Mouse (Mus musculus): ENCODE results near the gene Efcc1. TPM values are rescaled to one million over a fixed set of nuclear protein-coding genes. Genes with fewer than 3 reads are reported as not detected.

The Efcc1 gene
- total RNA-seq, 2 experiments from 2014 or later: not detected

DNA sequence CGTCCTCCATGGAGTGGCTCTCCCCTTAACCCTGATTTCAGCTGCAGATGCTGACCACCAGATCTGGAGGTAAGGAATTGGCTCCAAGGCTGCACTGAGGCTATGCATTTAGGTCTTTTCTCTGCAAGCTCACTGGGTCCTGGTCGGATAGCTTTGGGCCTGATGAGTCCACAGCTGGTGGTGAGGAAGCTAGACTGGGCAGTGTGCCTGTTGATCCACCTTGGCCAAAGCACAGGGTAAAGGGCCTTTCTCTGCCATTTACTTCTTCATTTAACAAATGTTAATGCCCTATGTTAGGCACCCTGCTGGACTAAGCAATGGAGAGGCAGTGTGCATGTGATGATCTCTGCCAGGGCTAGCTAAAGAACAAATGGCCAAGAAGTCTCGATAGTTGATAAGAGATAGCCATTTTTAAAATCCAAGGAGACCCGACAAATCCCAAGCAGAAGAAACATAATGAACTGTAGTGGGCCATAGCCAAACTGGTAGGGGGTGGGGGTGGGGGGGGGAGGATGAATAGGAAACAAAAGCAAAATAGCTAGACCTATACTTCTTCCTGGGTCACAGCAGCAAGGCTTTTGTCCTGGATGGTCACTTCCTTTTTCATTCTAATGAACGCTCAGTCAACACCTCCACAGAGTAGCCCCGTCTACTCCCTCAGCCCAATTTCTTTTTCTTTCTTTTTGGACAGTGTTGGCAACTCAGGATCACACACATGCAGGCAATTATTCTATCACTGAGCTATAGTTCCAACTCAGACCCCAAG, 64.9 kb downstream of the Efcc1 start:
- no peak for ATAC-seq (replicated peaks; ENCODE audit: low FRiP score, poor library complexity, severe bottlenecking)

DNA sequence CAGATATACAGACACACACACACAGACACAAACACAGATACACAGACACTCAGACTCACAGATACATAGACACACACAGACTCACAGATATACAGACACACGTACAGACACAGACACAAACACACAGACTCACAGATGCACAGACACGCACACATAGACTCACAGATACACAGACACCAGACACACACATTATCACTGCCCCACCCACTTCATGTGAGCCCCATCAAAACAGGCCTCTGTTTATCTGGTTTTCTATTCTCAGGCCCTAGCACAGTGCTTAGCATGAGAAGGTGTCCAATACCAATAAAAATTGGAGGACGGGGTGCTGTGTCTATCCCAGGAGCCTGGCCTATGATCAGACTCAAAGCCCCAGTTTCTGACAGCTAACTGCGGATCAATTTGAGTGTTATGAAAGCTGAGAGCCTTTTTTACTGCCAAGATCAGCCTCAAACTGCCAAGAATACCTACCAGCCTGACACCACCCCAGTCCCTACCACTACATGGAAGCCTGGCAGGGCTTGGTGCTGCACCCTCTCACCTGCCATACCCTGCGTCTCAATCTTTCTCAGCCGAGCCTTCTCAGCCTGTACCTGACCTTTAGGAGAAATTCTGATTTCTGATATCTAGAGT, 65.7 kb downstream of the Efcc1 start:
- peak; percentile 39; the same call in 1 of the 2 replicates for ATAC-seq (replicated peaks; ENCODE audit: low FRiP score, poor library complexity, severe bottlenecking)

DNA sequence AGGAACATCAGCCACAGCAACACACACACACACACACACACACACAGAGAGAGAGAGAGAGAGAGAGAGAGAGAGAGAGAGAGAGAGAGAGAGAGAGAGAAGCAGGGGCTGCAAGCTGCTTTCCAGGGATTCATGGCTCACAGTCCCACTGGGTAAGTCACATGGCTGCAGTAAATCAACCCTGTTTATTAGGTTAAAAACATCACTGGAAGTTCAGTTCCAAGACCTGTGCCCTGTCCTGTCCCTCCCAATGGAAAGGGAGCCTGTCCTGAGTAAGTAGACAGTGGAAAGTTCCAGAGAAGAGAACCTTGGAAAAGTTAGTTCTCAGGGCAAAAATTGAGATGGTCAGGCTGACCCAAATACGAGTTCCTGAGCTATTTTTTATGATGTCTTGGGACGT, 66.7 kb downstream of the Efcc1 start:
- no peak for ATAC-seq (replicated peaks; ENCODE audit: low FRiP score, poor library complexity, severe bottlenecking)

DNA sequence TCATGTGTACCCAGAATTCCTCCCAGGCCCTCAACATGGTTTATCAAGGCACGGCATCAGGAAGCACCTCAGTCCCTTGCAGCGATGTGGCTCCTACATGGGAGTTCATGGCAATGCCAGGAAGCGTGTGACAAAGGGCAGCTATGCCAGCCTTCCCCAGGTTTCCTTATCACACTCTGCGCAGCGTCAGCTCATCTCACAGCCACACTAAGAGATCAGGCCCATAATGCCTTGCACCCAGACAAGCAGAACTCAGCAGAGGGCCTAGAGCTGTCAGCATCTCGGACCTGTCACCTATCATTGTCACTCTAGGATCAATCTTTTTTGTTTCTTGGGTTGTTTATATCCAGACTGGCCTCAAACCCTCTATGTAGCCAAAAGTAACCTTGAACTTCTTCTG, 68.9 kb downstream of the Efcc1 start:
- ATAC-seq (replicated peaks; ENCODE audit: low FRiP score, poor library complexity, severe bottlenecking): peak; percentile 68

DNA sequence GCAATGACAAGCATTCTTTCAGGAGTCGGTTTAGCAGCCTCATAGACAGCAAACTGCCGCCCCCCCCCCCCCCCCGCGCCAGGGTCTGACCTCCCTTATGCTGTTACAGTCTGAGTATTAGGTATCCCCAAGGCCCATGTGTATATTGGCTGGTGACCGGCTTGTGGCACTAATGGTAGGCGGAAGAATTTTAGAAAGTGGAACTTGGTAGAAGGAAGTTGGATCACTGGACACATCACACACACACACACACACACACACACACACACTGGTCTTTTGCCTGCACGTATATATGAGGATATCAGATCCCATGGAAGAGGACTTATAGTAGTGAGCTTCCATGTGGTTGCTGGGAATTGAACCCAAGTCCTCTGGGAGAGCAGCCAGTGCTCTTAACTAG, 71.8 kb downstream of the Efcc1 start:
- no peak for ATAC-seq (replicated peaks; ENCODE audit: low FRiP score, poor library complexity, severe bottlenecking)

DNA sequence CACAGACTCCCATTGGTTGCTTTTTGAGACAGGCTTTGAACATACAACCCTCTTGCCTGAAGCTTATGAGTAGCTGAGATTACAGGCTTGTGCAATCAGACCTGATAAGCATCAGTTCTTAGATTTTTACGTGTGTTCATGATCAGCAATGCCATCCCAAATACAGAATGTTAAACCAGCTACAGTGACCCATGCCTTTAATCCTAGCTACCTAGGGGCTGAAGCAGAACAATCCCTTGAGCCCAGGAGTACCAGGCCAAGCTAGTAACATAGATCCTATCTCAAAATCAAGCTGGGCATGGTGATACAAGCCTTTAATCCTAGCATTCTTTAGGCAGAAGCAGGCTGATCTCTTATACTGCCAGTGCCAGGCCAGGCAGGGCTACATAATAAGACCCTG, 73.4 kb downstream of the Efcc1 start:
- no peak for ATAC-seq (replicated peaks; ENCODE audit: low FRiP score, poor library complexity, severe bottlenecking)

DNA sequence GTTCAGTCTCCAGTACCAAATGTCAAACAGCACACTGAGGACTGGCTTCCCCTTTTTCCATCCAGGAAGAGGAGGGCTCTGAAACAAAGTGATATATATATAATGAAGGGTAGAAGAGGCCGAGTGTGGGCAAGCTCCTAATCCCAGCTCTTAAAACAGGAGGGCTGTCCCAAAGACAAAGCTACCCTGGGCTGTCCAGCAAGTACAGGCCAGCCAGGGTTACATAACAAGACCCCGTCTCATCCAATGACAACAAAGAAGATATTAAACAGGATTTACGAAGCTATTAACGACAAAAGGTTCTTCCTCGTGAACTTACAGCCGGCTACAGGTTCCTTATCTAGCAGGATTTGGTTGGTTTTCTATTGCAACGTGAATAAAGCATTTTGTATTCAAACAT, 74.2 kb downstream of the Efcc1 start:
- ATAC-seq (replicated peaks; ENCODE audit: low FRiP score, poor library complexity, severe bottlenecking): no peak

DNA sequence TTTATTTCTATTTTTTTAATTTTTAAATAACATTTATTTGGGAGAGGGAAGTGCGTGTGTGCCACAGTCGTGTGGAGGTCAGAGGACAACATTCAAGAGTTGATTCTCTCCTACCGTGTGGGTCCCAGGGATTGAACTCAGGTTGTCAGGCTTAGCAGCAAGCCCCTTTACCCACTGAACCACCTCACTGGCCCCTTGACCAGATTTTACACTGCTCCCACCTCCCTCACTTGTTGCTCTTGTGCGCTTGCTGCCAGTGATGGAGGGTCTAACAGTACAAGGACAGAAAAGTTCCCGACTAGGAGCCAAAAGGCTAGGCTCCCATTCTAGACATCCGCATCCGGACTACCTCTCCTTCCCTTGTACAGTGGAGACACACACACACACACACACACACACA, 74.8 kb downstream of the Efcc1 start:
- ATAC-seq (replicated peaks; ENCODE audit: low FRiP score, poor library complexity, severe bottlenecking): no peak

Other genes starting within 250 kb of the Efcc1 start
- gene Arhgap25, start 197.6 kb upstream of the Efcc1 start, total RNA-seq (2015; ENCODE audit: low replicate concordance): 9.2 and 14.2 TPM in 2 replicates
- gene Arhgap25, start 197.6 kb upstream of the Efcc1 start, total RNA-seq (2017; ENCODE audit: low replicate concordance): 8.2 and 19.2 TPM in 2 replicates
- gene Prokr1, start 140.1 kb upstream of the Efcc1 start, total RNA-seq (2015; ENCODE audit: low replicate concordance): 55.4 and 68.8 TPM in 2 replicates
- 54.9 and 57.6 TPM in 2 replicates for gene Prokr1, start 140.1 kb upstream of the Efcc1 start, total RNA-seq (2017; ENCODE audit: low replicate concordance)
- 37.8 and 43.4 TPM in 2 replicates for gene Aplf, start 58.7 kb upstream of the Efcc1 start, total RNA-seq (2015; ENCODE audit: low replicate concordance)
- gene Aplf, start 58.7 kb upstream of the Efcc1 start, total RNA-seq (2017; ENCODE audit: low replicate concordance): 71.8 and 86.0 TPM in 2 replicates
- gene Gp9, start 47.2 kb downstream of the Efcc1 start, total RNA-seq (2015; ENCODE audit: low replicate concordance): 5.4 and 7.7 TPM in 2 replicates
- gene Gp9, start 47.2 kb downstream of the Efcc1 start, total RNA-seq (2017; ENCODE audit: low replicate concordance): 4.9 and 5.6 TPM in 2 replicates
- gene Rab43, start 81.3 kb downstream of the Efcc1 start, total RNA-seq (2015; ENCODE audit: low replicate concordance): 173 and 230 TPM in 2 replicates
- gene Rab43, start 81.3 kb downstream of the Efcc1 start, total RNA-seq (2017; ENCODE audit: low replicate concordance): 219 and 239 TPM in 2 replicates
- gene Gm45140, start 104.9 kb downstream of the Efcc1 start, total RNA-seq (2015; ENCODE audit: low replicate concordance): 1.3 TPM in 2 replicates
- gene Gm45140, start 104.9 kb downstream of the Efcc1 start, total RNA-seq (2017; ENCODE audit: low replicate concordance): 12.8 and 18.0 TPM in 2 replicates
- gene Isy1, start 107.9 kb downstream of the Efcc1 start, total RNA-seq (2015; ENCODE audit: low replicate concordance): 3.7 and 6.3 TPM in 2 replicates
- 3.5 and 5.0 TPM in 2 replicates for gene Isy1, start 107.9 kb downstream of the Efcc1 start, total RNA-seq (2017; ENCODE audit: low replicate concordance)
- 121 and 143 TPM in 2 replicates for gene Cnbp, start 120.2 kb downstream of the Efcc1 start, total RNA-seq (2015; ENCODE audit: low replicate concordance)
- gene Cnbp, start 120.2 kb downstream of the Efcc1 start, total RNA-seq (2017; ENCODE audit: low replicate concordance): 172 and 205 TPM in 2 replicates
- gene Copg1, start 156.9 kb downstream of the Efcc1 start, total RNA-seq (2015; ENCODE audit: low replicate concordance): 11.1 and 11.5 TPM in 2 replicates
- 14.5 and 20.5 TPM in 2 replicates for gene Copg1, start 156.9 kb downstream of the Efcc1 start, total RNA-seq (2017; ENCODE audit: low replicate concordance)
- gene Hmces, start 183.1 kb downstream of the Efcc1 start, total RNA-seq (2015; ENCODE audit: low replicate concordance): 10.0 TPM in 2 replicates
- gene Hmces, start 183.1 kb downstream of the Efcc1 start, total RNA-seq (2017; ENCODE audit: low replicate concordance): 7.8 and 8.6 TPM in 2 replicates